Mouse (Mus musculus) ovary, postnatal 36 days (tissue): ENCODE results near the gene 1700020N01Rik.

ENCODE experiments used
- DNase-seq: peaks from one replicate; pipeline ENCODE4 v3.0.0; 2022; ENCODE audit warnings: low spot score, mixed read lengths

The 1700020N01Rik gene

DNA sequence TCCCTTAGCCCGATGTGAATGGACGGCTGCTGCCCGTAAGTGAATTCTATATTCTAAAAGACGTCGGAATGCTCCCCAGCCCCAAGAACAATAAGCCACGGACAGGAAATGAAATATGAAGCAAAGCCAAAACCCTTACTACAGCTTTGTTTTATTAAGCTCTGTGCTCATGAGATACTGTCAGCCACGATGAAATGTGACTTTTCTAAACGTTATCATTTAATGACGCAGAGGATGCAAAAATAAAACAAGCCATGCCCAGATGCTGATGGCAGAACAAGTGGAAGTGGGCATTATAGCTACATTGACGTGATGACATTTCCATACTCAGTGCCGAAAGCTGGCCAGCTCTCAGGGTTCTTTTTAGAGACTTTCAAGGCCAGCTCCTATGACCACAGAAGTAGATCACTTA lies 76.8 kb downstream of the 1700020N01Rik start:
- no peak for DNase-seq

DNA sequence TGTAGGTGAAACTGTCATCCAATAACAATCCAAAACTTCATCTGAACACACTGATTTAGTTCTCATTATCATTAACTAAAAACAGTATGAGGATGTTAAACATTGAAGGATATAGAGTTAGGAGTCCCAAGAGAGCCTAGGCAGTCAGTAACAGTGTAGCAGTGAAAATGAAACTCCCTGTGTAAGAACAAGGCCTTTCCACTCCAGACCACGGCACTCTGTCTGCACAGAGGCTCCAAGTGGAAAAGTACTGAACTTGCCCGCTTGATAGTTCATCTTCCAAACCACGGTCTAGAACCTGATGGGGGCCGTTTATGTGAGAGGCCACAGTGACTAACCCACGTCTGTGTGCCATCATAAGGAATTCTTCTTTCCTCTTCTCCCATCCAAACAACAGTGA lies 77.2 kb downstream of the 1700020N01Rik start:
- DNase-seq: no peak
